Mouse (Mus musculus): ENCODE results near the gene Dock3.

DNA sequence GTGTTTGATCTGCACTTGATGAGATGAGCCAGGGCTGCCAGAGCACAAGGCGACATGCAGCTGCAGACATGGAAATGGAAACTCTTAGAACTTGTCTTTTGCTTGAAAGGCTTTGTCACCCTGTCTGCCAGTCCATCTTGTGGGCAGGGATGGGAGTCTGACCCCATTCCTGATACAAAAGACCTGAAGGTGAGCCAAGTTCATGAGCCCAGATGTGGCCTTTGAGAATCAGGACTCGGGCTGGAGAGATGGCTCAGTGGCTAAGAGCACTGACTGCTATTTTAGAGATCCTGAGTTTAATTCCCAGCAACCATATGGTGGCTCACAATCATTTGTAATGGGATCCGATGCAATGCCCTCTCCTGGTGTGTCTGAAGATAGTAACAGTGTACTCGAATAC lies 13.6 kb upstream of the Dock3 start:
- no peak for TF ChIP-seq POLR2A (IDR thresholded peaks at IDR 0.05; ENCODE audit: insufficient read depth, low read depth, low read length)
- no peak for TF ChIP-seq CTCF (IDR thresholded peaks at IDR 0.05; ENCODE audit: insufficient read depth, low read depth, low read length)
